9 mouse cellular contexts compared by ENCODE assay signal in genomic region chr3:34443731-34444628, GRCm38 (mm10).
DNase-seq lines count a peak whose midpoint lies in the region; ATAC-seq and TF ChIP-seq lines count a peak whose summit lies in the region.
"Had no signal": no experiment of that assay in that cellular context is flagged by ENCODE, and none has a peak within 500 bp of the region (broad histone marks: within the 10 kb centered on the region; RNA-seq: fewer than 3 reads in every experiment).

No protein-coding gene starts in this region.

- WGBS in heart, embryonic 14.5 days = 66% methylated on average over 28 of the region's 28 CpGs
- 34% methylated on average over 28 of the region's 28 CpGs for WGBS in embryonic facial prominence, embryonic 11.5 days
- 25% methylated on average over 28 of the region's 28 CpGs for WGBS in midbrain, embryonic 11.5 days
- 73% methylated on average over 28 of the region's 28 CpGs for WGBS in intestine, postnatal 0 days

- ATAC-seq in heart, embryonic 14.5 days (ENCODE audit: insufficient number of reproducible peaks, insufficient read depth, low FRiP score, low read depth) = no peak
- no peak for ATAC-seq in embryonic facial prominence, embryonic 11.5 days (replicated peaks; ENCODE audit: insufficient number of reproducible peaks, low FRiP score, low TSS enrichment, low read depth)
- peak; percentile 70 for ATAC-seq in midbrain, embryonic 11.5 days (ENCODE audit: low FRiP score)
- ATAC-seq in intestine, postnatal 0 days = no peak

- no peak for DNase-seq in heart, adult 9 months (ENCODE audit: low spot score in 2 of 2)
- peak; percentile 39 for DNase-seq in embryonic facial prominence, embryonic 11.5 days (ENCODE audit: low spot score)
- peak; percentile 56 to 83 for DNase-seq in layer of hippocampus, adult 18-20 months (ENCODE audit: low spot score in 2 of 2)
- DNase-seq in midbrain, embryonic 11.5 days (ENCODE audit: low spot score, missing footprints) = peak; percentile 92
- peak; percentile 75 for DNase-seq in testis, postnatal 14 days (ENCODE audit: low spot score)
- no peak for DNase-seq in spleen, postnatal 14 days (ENCODE audit: low spot score in 2 of 2)

- H3K4me3 ChIP-seq in heart, embryonic 14.5 days (ENCODE audit: control insufficient read depth in 1 of 2, insufficient read depth in 1 of 2, low read depth in 1 of 2, low read length in 2 of 2) = no peak overlapping the region
- no peak overlapping the region for H3K4me3 ChIP-seq in embryonic facial prominence, embryonic 11.5 days (ENCODE audit: low read depth, low read length)
- H3K4me3 ChIP-seq in midbrain, embryonic 11.5 days (ENCODE audit: low read depth, low read length) = no peak overlapping the region
- no peak overlapping the region for H3K4me3 ChIP-seq in intestine, postnatal 0 days (ENCODE audit: low read depth, low read length)
- H3K4me3 ChIP-seq: heart, embryonic 15.5 days had no signal

- no peaks in the 10 kb centered on the region for H3K4me1 ChIP-seq in heart, embryonic 14.5 days (ENCODE audit: control insufficient read depth in 2 of 2, insufficient read depth in 2 of 2, low read length in 2 of 2)
- no peaks in the 10 kb centered on the region for H3K4me1 ChIP-seq in embryonic facial prominence, embryonic 11.5 days (ENCODE audit: control insufficient read depth, insufficient read depth, low read length)
- peaks cover 30% of the 10 kb centered on the region for H3K4me1 ChIP-seq in midbrain, embryonic 11.5 days (ENCODE audit: control insufficient read depth, insufficient read depth, low read length)
- H3K4me1 ChIP-seq in intestine, postnatal 0 days (replicated peaks; ENCODE audit: control insufficient read depth, insufficient read depth, low read length) = no peaks in the 10 kb centered on the region
- H3K4me1 ChIP-seq: heart, embryonic 15.5 days had no signal

- H3K27ac ChIP-seq in heart, embryonic 14.5 days (replicated peaks in 1 of 2; ENCODE audit: control insufficient read depth in 1 of 2, insufficient read depth in 1 of 2, low read depth in 2 of 2, low read length in 2 of 2) = no peak overlapping the region
- H3K27ac ChIP-seq in embryonic facial prominence, embryonic 11.5 days (replicated peaks; ENCODE audit: low read depth, low read length) = no peak overlapping the region
- H3K27ac ChIP-seq in midbrain, embryonic 11.5 days (ENCODE audit: low read depth, low read length) = peak overlapping the region; percentile 17; the same call in 1 of the 2 replicates
- H3K27ac ChIP-seq in intestine, postnatal 0 days (ENCODE audit: low read depth, low read length) = no peak overlapping the region
- H3K27ac ChIP-seq: heart, embryonic 15.5 days had no signal

- no peak for TF ChIP-seq CTCF in intestine, postnatal 0 days (IDR thresholded peaks at IDR 0.05; ENCODE audit: low read depth)

- H3K27me3 ChIP-seq in heart, embryonic 14.5 days (ENCODE audit: control insufficient read depth, insufficient read depth, low read length) = no peaks in the 10 kb centered on the region
- no peaks in the 10 kb centered on the region for H3K27me3 ChIP-seq in embryonic facial prominence, embryonic 11.5 days (ENCODE audit: control insufficient read depth, insufficient read depth, low read length)
- H3K27me3 ChIP-seq in midbrain, embryonic 11.5 days (ENCODE audit: control insufficient read depth, insufficient read depth, low read length) = 0 out of 2 replicates have a peak, but pooled peaks cover 2% of the 10 kb centered on the region
- no peaks in the 10 kb centered on the region for H3K27me3 ChIP-seq in intestine, postnatal 0 days (replicated peaks; ENCODE audit: control insufficient read depth, insufficient read depth, low read length)
- H3K27me3 ChIP-seq: heart, embryonic 15.5 days had no signal

- no peaks in the 10 kb centered on the region for H3K36me3 ChIP-seq in heart, embryonic 14.5 days (ENCODE audit: control insufficient read depth, insufficient read depth, low read length)
- no peaks in the 10 kb centered on the region for H3K36me3 ChIP-seq in embryonic facial prominence, embryonic 11.5 days (replicated peaks; ENCODE audit: control insufficient read depth, insufficient read depth, low read depth, low read length)
- H3K36me3 ChIP-seq in midbrain, embryonic 11.5 days (ENCODE audit: control insufficient read depth, insufficient read depth, low read length) = no peaks in the 10 kb centered on the region
- H3K36me3 ChIP-seq in intestine, postnatal 0 days (ENCODE audit: control insufficient read depth, insufficient read depth) = no peaks in the 10 kb centered on the region
- H3K36me3 ChIP-seq: heart, embryonic 15.5 days had no signal

- no peaks in the 10 kb centered on the region for H3K9me3 ChIP-seq in heart, embryonic 14.5 days (ENCODE audit: control insufficient read depth, low read length)
- no peaks in the 10 kb centered on the region for H3K9me3 ChIP-seq in embryonic facial prominence, embryonic 11.5 days (replicated peaks; ENCODE audit: control insufficient read depth, low read length)
- no peaks in the 10 kb centered on the region for H3K9me3 ChIP-seq in midbrain, embryonic 11.5 days (ENCODE audit: control insufficient read depth, low read length)
- no peaks in the 10 kb centered on the region for H3K9me3 ChIP-seq in intestine, postnatal 0 days (ENCODE audit: control insufficient read depth)
- H3K9me3 ChIP-seq: heart, embryonic 15.5 days had no signal

- H3K9ac ChIP-seq in heart, embryonic 14.5 days (ENCODE audit: low read length) = no peak overlapping the region
- H3K9ac ChIP-seq in embryonic facial prominence, embryonic 11.5 days (replicated peaks; ENCODE audit: low read length) = no peak overlapping the region
- H3K9ac ChIP-seq in midbrain, embryonic 11.5 days (ENCODE audit: low read length) = peak overlapping the region; percentile 32; the same call in 1 of the 2 replicates
- no peak overlapping the region for H3K9ac ChIP-seq in intestine, postnatal 0 days (ENCODE audit: low read depth, low read length)
- H3K9ac ChIP-seq: heart, embryonic 15.5 days had no signal

- peak overlapping the region; percentile 11; the same call in 1 of the 2 replicates for H3K4me2 ChIP-seq in heart, embryonic 14.5 days (ENCODE audit: low read length)
- no peak overlapping the region for H3K4me2 ChIP-seq in embryonic facial prominence, embryonic 11.5 days (ENCODE audit: low read depth, low read length)
- peak overlapping the region; percentile 33 for H3K4me2 ChIP-seq in midbrain, embryonic 11.5 days
- H3K4me2 ChIP-seq in intestine, postnatal 0 days (replicated peaks; ENCODE audit: low read depth) = no peak overlapping the region
- H3K4me2 ChIP-seq: heart, embryonic 15.5 days had no signal

Comparison
In these comparisons a context has a peak if more than half of its experiments do, and no peak if none do; other contexts are left out.
1. H3K4me2 ChIP-seq: peak in heart, embryonic 14.5 days (single experiment) and midbrain, embryonic 11.5 days (single experiment); none in embryonic facial prominence, embryonic 11.5 days (single experiment) and intestine, postnatal 0 days (single experiment).
2. DNase-seq: peak in embryonic facial prominence, embryonic 11.5 days (single experiment), layer of hippocampus, adult 18-20 months (2 of 2), midbrain, embryonic 11.5 days (single experiment) and testis, postnatal 14 days (single experiment); none in heart, adult 9 months (0 of 2) and spleen, postnatal 14 days (0 of 2).